Mouse (Mus musculus): ENCODE data around the gene Tnxb.
A peak's percentile ranks its signal among the peaks of the same experiment; 100 is the strongest.

Tnxb gene

GRCm38 (mm10) chr17:34659181-34659896 is 11.0 kb upstream of the Tnxb start:
- DNase-seq (ENCODE audit: low spot score), result peak; percentile 18

GRCm38 (mm10) chr17:34659897-34660214 is 10.5 kb upstream of the Tnxb start:
- DNase-seq (ENCODE audit: low spot score), result no peak

GRCm38 (mm10) chr17:34660259-34660820 is 10.0 kb upstream of the Tnxb start:
- peak; percentile 18 for DNase-seq (ENCODE audit: low spot score)

- peak; percentile 41 for DNase-seq (ENCODE audit: low spot score)
Observed at GRCm38 (mm10) chr17:34661121-34661591, 9.2 kb upstream of the Tnxb start.

GRCm38 (mm10) chr17:34662468-34662867 is 7.9 kb upstream of the Tnxb start:
- DNase-seq (ENCODE audit: low spot score), result no peak

GRCm38 (mm10) chr17:34662978-34663377 is 7.4 kb upstream of the Tnxb start:
- no peak for DNase-seq (ENCODE audit: low spot score)

GRCm38 (mm10) chr17:34663558-34663957 is 6.8 kb upstream of the Tnxb start:
- DNase-seq (ENCODE audit: low spot score), result no peak

- DNase-seq (ENCODE audit: low spot score), result no peak
Observed at GRCm38 (mm10) chr17:34664472-34664871, 5.9 kb upstream of the Tnxb start.

- no peak for DNase-seq (ENCODE audit: low spot score)
Observed at GRCm38 (mm10) chr17:34671151-34672066, 1.1 kb downstream of the Tnxb start.

- DNase-seq (ENCODE audit: low spot score), result no peak
Observed at GRCm38 (mm10) chr17:34672246-34672792, 2.0 kb downstream of the Tnxb start.

- no peak for DNase-seq (ENCODE audit: low spot score)
Observed at GRCm38 (mm10) chr17:34673139-34673538, 2.8 kb downstream of the Tnxb start.

- DNase-seq (ENCODE audit: low spot score), result no peak
Observed at GRCm38 (mm10) chr17:34674524-34675204, 4.3 kb downstream of the Tnxb start.

- DNase-seq (ENCODE audit: low spot score), result no peak
Observed at GRCm38 (mm10) chr17:34675205-34676092, 5.1 kb downstream of the Tnxb start.

- no peak for DNase-seq (ENCODE audit: low spot score)
Observed at GRCm38 (mm10) chr17:34676093-34676460, 5.7 kb downstream of the Tnxb start.

GRCm38 (mm10) chr17:34676671-34677070 is 6.3 kb downstream of the Tnxb start:
- no peak for DNase-seq (ENCODE audit: low spot score)

- no peak for DNase-seq (ENCODE audit: low spot score)
Observed at GRCm38 (mm10) chr17:34680191-34680590, 9.9 kb downstream of the Tnxb start.

- DNase-seq (ENCODE audit: low spot score), result no peak
Observed at GRCm38 (mm10) chr17:34680621-34681020, 10.3 kb downstream of the Tnxb start.

GRCm38 (mm10) chr17:34681132-34681571 is 10.8 kb downstream of the Tnxb start:
- DNase-seq (ENCODE audit: low spot score), result no peak

GRCm38 (mm10) chr17:34681881-34682536 is 11.7 kb downstream of the Tnxb start:
- no peak for DNase-seq (ENCODE audit: low spot score)

GRCm38 (mm10) chr17:34683179-34683578 is 12.8 kb downstream of the Tnxb start:
- DNase-seq (ENCODE audit: low spot score), result no peak

Data from MN1 (cell line).